Comparison of ENCODE assay signal across 16 mouse cellular contexts in genomic region chr1:84484577-84484976, GRCm38 (mm10).
"Had no signal": no experiment of that assay in that cellular context is flagged by ENCODE, and none has a peak within 500 bp of the region (broad histone marks: within the 10 kb centered on the region; RNA-seq: fewer than 3 reads in every experiment).

No protein-coding gene starts in this region.

- H3K9me3 ChIP-seq: neural tube, embryonic 13.5 days; neural tube, embryonic 15.5 days; stomach, embryonic 15.5 days had no signal

- H3K4me2 ChIP-seq: neural tube, embryonic 13.5 days; neural tube, embryonic 15.5 days; stomach, embryonic 15.5 days had no signal

- H3K27me3 ChIP-seq: neural tube, embryonic 13.5 days; neural tube, embryonic 15.5 days; stomach, embryonic 15.5 days had no signal

- H3K36me3 ChIP-seq: neural tube, embryonic 13.5 days; neural tube, embryonic 15.5 days; stomach, embryonic 15.5 days had no signal

- H3K4me1 ChIP-seq: stomach, embryonic 15.5 days had no signal

- H3K9ac ChIP-seq: neural tube, embryonic 13.5 days; neural tube, embryonic 15.5 days; stomach, embryonic 15.5 days had no signal

- H3K4me3 ChIP-seq: neural tube, embryonic 13.5 days; neural tube, embryonic 15.5 days; stomach, embryonic 15.5 days had no signal

- H3K27ac ChIP-seq: neural tube, embryonic 13.5 days; neural tube, embryonic 15.5 days; stomach, embryonic 15.5 days; stomach, postnatal 0 days had no signal

- DNase-seq: retina, postnatal 1 day; right cerebral cortex, adult 18-20 months; right cerebral cortex, postnatal 14 days; right cerebral cortex, postnatal 25 days; right cerebral cortex, postnatal 4 days; spleen, adult 18-20 months; thymus, adult 18-20 months; thymus, adult 2 months; thymus, postnatal 14 days; thymus, postnatal 25 days; thymus, postnatal 36 days; thymus, postnatal 4 days had no signal
